Mouse (Mus musculus) CD8-positive naive resting alpha-beta T cell, adult 57 days (primary cell): ENCODE data around the gene Serpina3j. TPM values are rescaled to one million over a fixed set of nuclear protein-coding genes. Genes with fewer than 3 reads are reported as not detected.

Source experiments
- total RNA-seq: library from RNA; stranded (reverse); gene quantifications from one replicate; pipeline ENCODE4 v1.2.4, GENCODE M21; 2023

The Serpina3j gene
- total RNA-seq = not detected

DNA sequence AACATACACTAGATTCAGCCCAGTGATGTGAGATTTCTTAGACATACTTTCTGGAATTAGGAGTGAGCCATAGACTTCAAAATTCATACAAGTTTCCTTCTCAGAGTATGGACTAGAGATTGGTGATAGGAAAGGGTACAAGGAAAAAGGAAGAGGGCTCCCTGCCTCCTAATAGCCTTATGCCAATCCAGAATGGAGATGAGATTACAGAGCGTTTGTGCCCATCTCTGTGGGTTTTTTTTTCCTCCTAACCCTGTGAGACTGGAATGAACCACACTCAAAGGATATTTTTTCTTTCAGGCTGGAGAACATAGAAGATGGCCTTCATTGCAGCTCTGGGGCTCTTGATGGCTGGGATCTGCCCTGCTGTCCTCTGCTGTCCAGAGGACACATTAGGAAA lies at the start of gene Serpina3j:
Gene Serpina3j, plus strand, starts transcription at position 301 of the 400 bp plus-strand sequence.

DNA sequence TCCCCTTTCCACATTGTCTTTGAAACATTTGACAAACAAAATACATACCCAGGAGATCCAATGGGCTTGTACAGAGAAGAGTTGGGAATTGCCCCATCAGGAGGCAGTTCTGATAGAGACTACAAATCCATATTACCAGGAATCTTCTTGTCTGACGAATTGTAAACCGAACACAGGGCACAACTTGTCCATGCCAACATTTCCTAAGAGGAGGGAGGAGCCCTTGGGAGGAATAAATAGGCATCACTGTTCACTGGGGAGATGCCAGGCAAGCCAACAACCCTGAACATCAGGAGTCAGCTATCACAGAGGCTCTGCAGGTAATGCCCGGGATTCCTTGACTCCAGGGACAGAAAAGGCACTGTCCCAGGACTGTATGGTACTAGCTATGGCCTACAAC lies 23.9 kb downstream of the Serpina3j start, which contains the start of the genes Serpina3k and Serpina3m:
Gene Serpina3k, plus strand, starts transcription at position 261 of the 400 bp plus-strand sequence.
Gene Serpina3m, plus strand, starts transcription at position 261 of the 400 bp plus-strand sequence.

Other genes with a start within 250 kb of the Serpina3j start
- not detected for gene Serpina5, start 213.4 kb upstream of the Serpina3j start, total RNA-seq
- not detected for gene Serpina3a, start 201.8 kb upstream of the Serpina3j start, total RNA-seq
- gene Serpina3b, start 186.6 kb upstream of the Serpina3j start, total RNA-seq = not detected
- not detected for gene Serpina3c, start 160.7 kb upstream of the Serpina3j start, total RNA-seq
- gene Serpina3f, start 100.0 kb upstream of the Serpina3j start, total RNA-seq = 0.21 TPM
- 9.5 TPM for gene Serpina3g, start 78.3 kb upstream of the Serpina3j start, total RNA-seq
- gene Serpina3i, start 51.4 kb upstream of the Serpina3j start, total RNA-seq = not detected
- gene Serpina3k, start 23.9 kb downstream of the Serpina3j start, total RNA-seq = not detected
- not detected for gene Serpina3m, start 23.9 kb downstream of the Serpina3j start, total RNA-seq
- not detected for gene Serpina3n, start 92.2 kb downstream of the Serpina3j start, total RNA-seq
- gene Gsc, start 158.8 kb downstream of the Serpina3j start, total RNA-seq = not detected